Mouse (Mus musculus): Measurements from ENCODE around the gene Arhgef11. TPM values are rescaled to one million over a fixed set of nuclear protein-coding genes. Genes with fewer than 3 reads are reported as not detected.

Arhgef11 gene
- polyA plus RNA-seq, 1 experiment, result 5.5 TPM

GRCm38 (mm10) chr3:87733984-87734761, 116.8 kb downstream of the Arhgef11 start:
- TF ChIP-seq CTCF (IDR thresholded peaks at IDR 0.05; ENCODE audit: control insufficient read depth, insufficient read depth, insufficient read length) (no peak), MAX (IDR thresholded peaks at IDR 0.05) (no peak), MYOG (IDR thresholded peaks at IDR 0.05; ENCODE audit: control insufficient read depth, extremely low read depth, insufficient read length) (no peak), MYOD1 (IDR thresholded peaks at IDR 0.05; ENCODE audit: control insufficient read depth, insufficient read length, low read depth) (no peak), USF1 (IDR thresholded peaks at IDR 0.05; ENCODE audit: low read depth) (no peak), CEBPB (IDR thresholded peaks at IDR 0.05; ENCODE audit: low read depth) (no peak), FOSL1 (IDR thresholded peaks at IDR 0.05; ENCODE audit: insufficient read depth, low read length, poor library complexity, severe bottlenecking) (no peak)
- no peaks in the 10 kb centered on the region for H3K79me2 ChIP-seq (ENCODE audit: control insufficient read depth, insufficient read depth)
- no peak overlapping the region for H3K4me3 ChIP-seq (ENCODE audit: insufficient read depth, poor library complexity, severe bottlenecking)
- no peaks in the 10 kb centered on the region for H3K79me3 ChIP-seq (ENCODE audit: low read depth)
- no peak overlapping the region for H3ac ChIP-seq (ENCODE audit: control insufficient read depth, insufficient read length, low read depth)
- H3K27me3 ChIP-seq (ENCODE audit: control insufficient read depth, insufficient read depth, insufficient read length), result no peaks in the 10 kb centered on the region
- no peaks in the 10 kb centered on the region for H3K36me3 ChIP-seq (ENCODE audit: control insufficient read depth, insufficient read depth)

DNA sequence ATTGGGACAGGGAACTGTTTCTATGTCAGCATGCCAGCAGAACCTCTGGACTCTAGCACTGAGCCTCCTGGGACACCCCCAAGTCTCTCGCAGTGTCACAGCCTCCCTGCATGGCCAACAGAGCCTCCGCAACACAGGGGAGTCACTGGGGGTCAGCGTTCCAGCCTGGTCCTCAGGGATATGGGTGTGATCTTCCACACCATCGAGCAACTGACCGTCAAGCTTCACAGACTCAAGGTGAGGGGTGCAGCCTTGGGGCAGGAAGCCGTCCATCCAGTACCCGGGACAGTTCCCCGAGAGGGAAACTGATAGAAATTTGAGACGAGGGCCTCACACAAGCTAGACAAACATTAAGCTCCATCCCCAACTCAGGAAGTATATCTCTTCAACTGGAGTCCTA, 118.0 kb downstream of the Arhgef11 start:
- Histone ChIP-seq H3K27me3 (ENCODE audit: control insufficient read depth, insufficient read depth, insufficient read length) (no peaks in the 10 kb centered on the region), H3K79me2 (ENCODE audit: control insufficient read depth, insufficient read depth) (no peaks in the 10 kb centered on the region), H3ac (ENCODE audit: control insufficient read depth, insufficient read length, low read depth) (no peak overlapping the region), H3K36me3 (ENCODE audit: control insufficient read depth, insufficient read depth) (no peaks in the 10 kb centered on the region), H3K4me3 (ENCODE audit: insufficient read depth, poor library complexity, severe bottlenecking) (no peak overlapping the region), H3K79me3 (ENCODE audit: low read depth) (no peaks in the 10 kb centered on the region)
- TF ChIP-seq CTCF (IDR thresholded peaks at IDR 0.05; ENCODE audit: control insufficient read depth, insufficient read depth, insufficient read length) (no peak), CEBPB (IDR thresholded peaks at IDR 0.05; ENCODE audit: low read depth) (no peak), MYOG (IDR thresholded peaks at IDR 0.05; ENCODE audit: control insufficient read depth, extremely low read depth, insufficient read length) (no peak), MAX (IDR thresholded peaks at IDR 0.05) (no peak), MYOD1 (IDR thresholded peaks at IDR 0.05; ENCODE audit: control insufficient read depth, insufficient read length, low read depth) (no peak), USF1 (IDR thresholded peaks at IDR 0.05; ENCODE audit: low read depth) (no peak), FOSL1 (IDR thresholded peaks at IDR 0.05; ENCODE audit: insufficient read depth, low read length, poor library complexity, severe bottlenecking) (no peak)

DNA sequence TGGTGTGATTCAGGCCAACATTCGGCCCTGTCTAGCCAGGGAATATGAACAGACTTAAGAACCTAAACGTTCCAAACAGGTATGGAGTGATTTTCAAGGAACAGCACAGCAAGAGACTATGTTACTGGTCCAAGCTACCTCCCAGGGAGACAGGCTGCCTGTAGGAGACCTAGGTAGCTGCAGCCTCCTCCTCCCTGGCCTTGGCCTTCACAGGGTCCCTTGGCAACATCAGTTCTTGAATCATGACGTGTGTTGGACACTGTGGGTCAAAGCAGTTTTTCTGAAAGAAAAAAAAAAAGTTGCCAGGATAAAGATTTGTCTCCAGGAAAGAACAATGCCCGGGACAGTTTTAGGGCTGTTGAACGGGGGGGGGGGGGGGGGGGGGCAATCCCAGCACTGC, 121.5 kb downstream of the Arhgef11 start:
- Histone ChIP-seq H3K36me3 (ENCODE audit: control insufficient read depth, insufficient read depth) (no peaks in the 10 kb centered on the region), H3K27me3 (ENCODE audit: control insufficient read depth, insufficient read depth, insufficient read length) (no peaks in the 10 kb centered on the region), H3ac (ENCODE audit: control insufficient read depth, insufficient read length, low read depth) (no peak overlapping the region), H3K4me3 (ENCODE audit: insufficient read depth, poor library complexity, severe bottlenecking) (no peak overlapping the region), H3K79me3 (ENCODE audit: low read depth) (no peaks in the 10 kb centered on the region), H3K79me2 (ENCODE audit: control insufficient read depth, insufficient read depth) (no peaks in the 10 kb centered on the region)
- no peak for TF ChIP-seq MYOG (IDR thresholded peaks at IDR 0.05; ENCODE audit: control insufficient read depth, extremely low read depth, insufficient read length)
- TF ChIP-seq MYOD1 (IDR thresholded peaks at IDR 0.05; ENCODE audit: control insufficient read depth, insufficient read length, low read depth), result no peak
- no peak for TF ChIP-seq MAX (IDR thresholded peaks at IDR 0.05)
- TF ChIP-seq FOSL1 (IDR thresholded peaks at IDR 0.05; ENCODE audit: insufficient read depth, low read length, poor library complexity, severe bottlenecking), result no peak
- TF ChIP-seq CTCF (IDR thresholded peaks at IDR 0.05; ENCODE audit: control insufficient read depth, insufficient read depth, insufficient read length), result no peak
- no peak for TF ChIP-seq CEBPB (IDR thresholded peaks at IDR 0.05; ENCODE audit: low read depth)
- no peak for TF ChIP-seq USF1 (IDR thresholded peaks at IDR 0.05; ENCODE audit: low read depth)

DNA sequence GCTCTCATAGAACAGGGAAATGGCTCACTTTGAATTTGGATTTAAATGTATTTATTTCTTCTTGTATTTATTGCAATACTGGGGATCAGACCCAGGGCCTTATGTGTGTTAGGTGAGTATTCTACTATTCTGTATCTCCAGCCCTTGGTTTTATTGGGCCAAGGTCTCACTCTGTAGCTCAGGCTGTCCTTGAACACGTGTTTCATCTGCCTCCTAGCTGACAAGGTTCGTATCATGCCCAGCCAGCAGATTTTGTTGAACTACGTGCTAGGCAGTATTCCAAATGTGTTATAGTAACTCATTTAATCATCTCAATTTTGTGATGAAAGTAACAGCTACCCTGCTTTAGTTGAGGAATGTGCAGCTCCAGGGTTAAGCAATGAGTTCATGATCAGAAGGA, 124.7 kb downstream of the Arhgef11 start:
- no peaks in the 10 kb centered on the region for H3K36me3 ChIP-seq (ENCODE audit: control insufficient read depth, insufficient read depth)
- H3K79me2 ChIP-seq (ENCODE audit: control insufficient read depth, insufficient read depth), result no peaks in the 10 kb centered on the region
- H3K79me3 ChIP-seq (ENCODE audit: low read depth), result no peaks in the 10 kb centered on the region
- no peak for TF ChIP-seq FOSL1 (IDR thresholded peaks at IDR 0.05; ENCODE audit: insufficient read depth, low read length, poor library complexity, severe bottlenecking)
- TF ChIP-seq MYOG (IDR thresholded peaks at IDR 0.05; ENCODE audit: control insufficient read depth, extremely low read depth, insufficient read length), result no peak
- no peak for TF ChIP-seq MAX (IDR thresholded peaks at IDR 0.05)
- TF ChIP-seq USF1 (IDR thresholded peaks at IDR 0.05; ENCODE audit: low read depth), result no peak
- TF ChIP-seq CTCF (IDR thresholded peaks at IDR 0.05; ENCODE audit: control insufficient read depth, insufficient read depth, insufficient read length), result no peak
- TF ChIP-seq MYOD1 (IDR thresholded peaks at IDR 0.05; ENCODE audit: control insufficient read depth, insufficient read length, low read depth), result no peak
- no peak for TF ChIP-seq CEBPB (IDR thresholded peaks at IDR 0.05; ENCODE audit: low read depth)
- H3ac ChIP-seq (ENCODE audit: control insufficient read depth, insufficient read length, low read depth), result no peak overlapping the region
- H3K27me3 ChIP-seq (ENCODE audit: control insufficient read depth, insufficient read depth, insufficient read length), result peaks cover 7% of the 10 kb centered on the region
- no peak overlapping the region for H3K4me3 ChIP-seq (ENCODE audit: insufficient read depth, poor library complexity, severe bottlenecking)

DNA sequence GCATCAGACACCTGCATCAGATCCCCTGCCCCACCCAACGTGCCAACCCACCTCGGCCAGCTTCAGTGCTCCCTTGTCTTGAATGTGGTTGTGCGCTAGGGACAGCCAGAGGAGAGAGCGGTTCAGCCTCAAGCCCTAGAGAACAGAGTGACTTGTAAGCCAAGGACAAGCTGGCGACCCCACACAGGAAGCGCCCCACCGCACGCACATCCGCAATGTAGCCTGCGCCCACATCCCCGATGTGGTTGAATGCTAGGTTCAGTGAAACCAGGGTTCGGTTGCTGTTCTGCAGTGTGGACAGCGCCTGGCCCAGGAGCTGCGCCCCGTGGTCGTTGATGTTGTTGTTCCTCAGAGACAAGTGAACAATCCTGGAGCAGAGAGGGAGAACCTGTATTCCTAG, 125.4 kb downstream of the Arhgef11 start:
- no peak for TF ChIP-seq USF1 (IDR thresholded peaks at IDR 0.05; ENCODE audit: low read depth)
- no peak for TF ChIP-seq CTCF (IDR thresholded peaks at IDR 0.05; ENCODE audit: control insufficient read depth, insufficient read depth, insufficient read length)
- TF ChIP-seq FOSL1 (IDR thresholded peaks at IDR 0.05; ENCODE audit: insufficient read depth, low read length, poor library complexity, severe bottlenecking), result no peak
- no peak for TF ChIP-seq MAX (IDR thresholded peaks at IDR 0.05)
- TF ChIP-seq CEBPB (IDR thresholded peaks at IDR 0.05; ENCODE audit: low read depth), result no peak
- no peak for TF ChIP-seq MYOD1 (IDR thresholded peaks at IDR 0.05; ENCODE audit: control insufficient read depth, insufficient read length, low read depth)
- no peak for TF ChIP-seq MYOG (IDR thresholded peaks at IDR 0.05; ENCODE audit: control insufficient read depth, extremely low read depth, insufficient read length)
- no peaks in the 10 kb centered on the region for H3K36me3 ChIP-seq (ENCODE audit: control insufficient read depth, insufficient read depth)
- H3K4me3 ChIP-seq (ENCODE audit: insufficient read depth, poor library complexity, severe bottlenecking), result no peak overlapping the region
- no peaks in the 10 kb centered on the region for H3K79me3 ChIP-seq (ENCODE audit: low read depth)
- no peaks in the 10 kb centered on the region for H3K79me2 ChIP-seq (ENCODE audit: control insufficient read depth, insufficient read depth)
- H3K27me3 ChIP-seq (ENCODE audit: control insufficient read depth, insufficient read depth, insufficient read length), result peaks cover 10% of the 10 kb centered on the region
- H3ac ChIP-seq (ENCODE audit: control insufficient read depth, insufficient read length, low read depth), result no peak overlapping the region
